ENCODE assay signal across 14 mouse cellular contexts in the genomic region with DNA sequence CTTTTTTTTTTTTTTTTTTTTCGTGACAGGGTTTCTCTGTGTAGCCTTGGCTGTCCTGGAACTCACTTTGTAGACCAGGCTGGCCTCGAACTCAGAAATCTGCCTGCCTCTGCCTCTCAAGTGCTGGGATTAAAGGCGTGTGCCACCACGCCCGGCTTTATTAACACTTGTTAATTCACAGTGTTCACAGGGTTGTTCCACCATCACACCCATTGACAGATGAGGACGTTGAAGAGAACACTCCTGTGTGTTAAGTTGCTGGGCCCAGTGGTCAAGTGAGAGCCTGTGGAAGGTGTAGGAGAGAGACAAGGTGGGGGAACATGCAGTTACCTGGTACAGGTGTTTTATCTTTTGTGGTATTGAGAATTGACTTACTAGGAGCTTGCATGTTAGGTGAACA. TPM values are rescaled to one million over a fixed set of nuclear protein-coding genes. Genes with fewer than 3 reads are reported as not detected.
A peak's percentile ranks its signal among the peaks of the same experiment; 100 is the strongest.
DNase-seq lines count a peak whose midpoint lies in the region; ATAC-seq and TF ChIP-seq lines count a peak whose summit lies in the region.
"Not testable (repeated sequence)": the region's sequence is repeated elsewhere in the genome, so short reads cannot be mapped to it uniquely, and the experiment has no call there.
"Had no signal": no experiment of that assay in that cellular context is flagged by ENCODE, and none has a peak within 500 bp of the region (broad histone marks: within the 10 kb centered on the region; RNA-seq: fewer than 3 reads in every experiment).

No protein-coding gene starts in this region.

- not testable (repeated sequence) for ATAC-seq in heart, embryonic 13.5 days (ENCODE audit: extremely low read depth, insufficient number of reproducible peaks, low FRiP score, low TSS enrichment); heart, postnatal 0 days (ENCODE audit: insufficient read depth, low read depth); liver, postnatal 0 days; neural tube, embryonic 15.5 days (ENCODE audit: low FRiP score)

- not testable (repeated sequence) for TF ChIP-seq EP300 in heart, postnatal 0 days (IDR thresholded peaks at IDR 0.05; ENCODE audit: low read depth); liver, postnatal 0 days (IDR thresholded peaks at IDR 0.05; ENCODE audit: low read depth)

- H3K4me1 ChIP-seq in heart, embryonic 13.5 days: peaks cover 60% of the 10 kb centered on the region
- peaks cover 18% of the 10 kb centered on the region; the same call in 1 of the 2 replicates for H3K4me1 ChIP-seq in heart, postnatal 0 days (ENCODE audit: control insufficient read depth, insufficient read depth)
- peaks cover 35% of the 10 kb centered on the region for H3K4me1 ChIP-seq in liver, postnatal 0 days (ENCODE audit: insufficient read depth)
- not testable (repeated sequence) for H3K4me1 ChIP-seq in neural tube, embryonic 15.5 days

- TF ChIP-seq CTCF in gastrocnemius, adult 2 months (IDR thresholded peaks at IDR 0.05); heart, postnatal 0 days (IDR thresholded peaks at IDR 0.05; ENCODE audit: low read depth); layer of hippocampus, adult 2 months (conservative IDR thresholded peaks at IDR 0.05); liver, postnatal 0 days (IDR thresholded peaks at IDR 0.05; ENCODE audit: low read depth): not testable (repeated sequence)

- H3K27ac ChIP-seq in gastrocnemius, adult 2 months: peak overlapping the region; percentile 94
- H3K27ac ChIP-seq in heart, embryonic 13.5 days (replicated peaks): peak overlapping the region; percentile 89
- H3K27ac ChIP-seq in heart, postnatal 0 days (ENCODE audit: low read depth): peak overlapping the region; percentile 96
- H3K27ac ChIP-seq in layer of hippocampus, adult 2 months: peak overlapping the region; percentile 98; the same call in 1 of the 2 replicates
- peak overlapping the region; percentile 78 for H3K27ac ChIP-seq in liver, postnatal 0 days (ENCODE audit: low read depth)
- peak overlapping the region; percentile 22 for H3K27ac ChIP-seq in macrophage
- peak overlapping the region; percentile 86; the same call in 1 of the 2 replicates for H3K27ac ChIP-seq in neural tube, embryonic 15.5 days (replicated peaks)

- peak; percentile 43 for DNase-seq in cerebellum, adult 11-12 months
- DNase-seq in gastrocnemius, adult 2 months; heart, postnatal 0 days (ENCODE audit: low spot score); layer of hippocampus, adult 2 months (ENCODE audit: low spot score in 2 of 2); liver, postnatal 0 days: not testable (repeated sequence)

- intact Hi-C loops in gastrocnemius, adult 2 months (cut with DNase I): not testable (repeated sequence)

- not testable (repeated sequence) for H3K79me2 ChIP-seq in macrophage (ENCODE audit: inconsistent target)

- not testable (repeated sequence) for H3K9ac ChIP-seq in heart, embryonic 13.5 days; heart, postnatal 0 days (replicated peaks; ENCODE audit: low read depth, low read length); liver, postnatal 0 days (replicated peaks); neural tube, embryonic 15.5 days (replicated peaks)

- not testable (repeated sequence) for H3K4me2 ChIP-seq in heart, embryonic 13.5 days; heart, postnatal 0 days (ENCODE audit: low read depth, low read length); liver, postnatal 0 days (ENCODE audit: low read depth, low read length)
- peak overlapping the region; percentile 77; the same call in 1 of the 2 replicates for H3K4me2 ChIP-seq in neural tube, embryonic 15.5 days

- not testable (repeated sequence) for H3K27me3 ChIP-seq in heart, embryonic 13.5 days (replicated peaks); heart, postnatal 0 days (ENCODE audit: control insufficient read depth, insufficient read depth, low read length); liver, postnatal 0 days (ENCODE audit: insufficient read depth, low read length); neural tube, embryonic 15.5 days (replicated peaks)

- H3K36me3 ChIP-seq in heart, embryonic 13.5 days: peaks cover 54% of the 10 kb centered on the region
- peaks cover 43% of the 10 kb centered on the region for H3K36me3 ChIP-seq in heart, postnatal 0 days (replicated peaks; ENCODE audit: control insufficient read depth, insufficient read depth, low read length)
- H3K36me3 ChIP-seq in liver, postnatal 0 days (replicated peaks; ENCODE audit: insufficient read depth, low read length); macrophage (ENCODE audit: inconsistent target); neural tube, embryonic 15.5 days: not testable (repeated sequence)

- not testable (repeated sequence) for H3K9me3 ChIP-seq in heart, embryonic 13.5 days; heart, postnatal 0 days (replicated peaks; ENCODE audit: control insufficient read depth, low read length); liver, postnatal 0 days (ENCODE audit: low read length); neural tube, embryonic 15.5 days (replicated peaks)

- 66% methylated on average over 6 of the region's 6 CpGs for WGBS in heart, embryonic 13.5 days
- 75% methylated on average over 6 of the region's 6 CpGs for WGBS in heart, postnatal 0 days
- 74% methylated on average over 6 of the region's 6 CpGs for WGBS in liver, postnatal 0 days (ENCODE audit: insufficient replicate concordance)
- 84% methylated on average over 5 of the region's 6 CpGs for WGBS in macrophage (ENCODE audit: missing documents)
- WGBS in neural tube, embryonic 15.5 days: 87% methylated on average over 6 of the region's 6 CpGs

- not testable (repeated sequence) for H3K4me3 ChIP-seq in gastrocnemius, adult 2 months; heart, embryonic 13.5 days; heart, postnatal 0 days (ENCODE audit: low read depth, low read length); layer of hippocampus, adult 2 months; liver, postnatal 0 days (ENCODE audit: low read depth, low read length); macrophage (ENCODE audit: inconsistent target); neural tube, embryonic 15.5 days (replicated peaks)

RNA-seq across cellular contexts. Expression of a gene that starts 11.2 kb away (rescaled TPM):
- 100 to 1,000 TPM in 1 of 2 experiments, 10 to 100 TPM in 1; 70.1 to 116 TPM for total RNA-seq in gastrocnemius, adult 2 months (2021)
- polyA plus RNA-seq in heart, embryonic 13.5 days (2015; fragmentation: Nextera tagmentation; extraction: Ambion mirVana): 44.6 and 47.2 TPM in 2 replicates
- total RNA-seq in heart, postnatal 0 days (2014; rRNA removed; ENCODE audit: low replicate concordance): 140 and 178 TPM in 2 replicates
- polyA plus RNA-seq in heart, postnatal 0 days (2015; fragmentation: Nextera tagmentation; extraction: Ambion mirVana): 38.4 and 45.1 TPM in 2 replicates
- total RNA-seq in layer of hippocampus, adult 2 months (2021): under 1 TPM; 0.10 to 0.23 TPM
- polyA plus RNA-seq in liver, postnatal 0 days (2015; fragmentation: Nextera tagmentation; extraction: Ambion mirVana): 0.13 TPM in 2 replicates
- not detected for total RNA-seq in macrophage (2018; cell fraction: chromatin; rRNA removed)
- total RNA-seq in macrophage (2018; cell fraction: cytosol; rRNA removed): not detected
- total RNA-seq in macrophage (2018; cell fraction: nucleus; rRNA removed): not detected
- polyA plus RNA-seq in macrophage (2018): not detected in 3 replicates
- polyA plus RNA-seq in neural tube, embryonic 15.5 days (2015; fragmentation: Nextera tagmentation; extraction: Ambion mirVana): 0.09 and 0.14 TPM in 2 replicates
- total RNA-seq: hematopoietic stem cell, adult 5-6 weeks had no signal
- polyA plus RNA-seq: activated CD4-positive, CD25-positive, alpha-beta regulatory T cell, adult 4 months; CD4-positive, CD25-positive, alpha-beta regulatory T cell, adult 4 months; erythroblast, embryonic 14.5 days; forebrain, embryonic 15.5 days; hindbrain, embryonic 16.5 days had no signal

RNA-seq across cellular contexts. Expression of a gene that starts 27.7 kb away (rescaled TPM):
- 10 to 100 TPM in 1 of 2 experiments, 1 to 10 TPM in 1; 5.9 to 12.0 TPM for total RNA-seq in gastrocnemius, adult 2 months (2021)
- polyA plus RNA-seq in heart, embryonic 13.5 days (2015; fragmentation: Nextera tagmentation; extraction: Ambion mirVana): 5.7 and 6.8 TPM in 2 replicates
- 23.8 and 96.9 TPM in 2 replicates for total RNA-seq in heart, postnatal 0 days (2014; rRNA removed; ENCODE audit: low replicate concordance)
- polyA plus RNA-seq in heart, postnatal 0 days (2015; fragmentation: Nextera tagmentation; extraction: Ambion mirVana): 4.0 and 4.2 TPM in 2 replicates
- 10 to 100 TPM; 13.7 TPM for total RNA-seq in layer of hippocampus, adult 2 months (2021)
- 2.9 and 3.4 TPM in 2 replicates for polyA plus RNA-seq in liver, postnatal 0 days (2015; fragmentation: Nextera tagmentation; extraction: Ambion mirVana)
- total RNA-seq in macrophage (2018; cell fraction: chromatin; rRNA removed): 100 to 1,000 TPM in 15 of 26 experiments, 10 to 100 TPM in 10, 1 to 10 TPM in 1; 10.0 to 493 (median 150) TPM
- total RNA-seq in macrophage (2018; cell fraction: cytosol; rRNA removed): 100 to 1,000 TPM in 12 of 26 experiments, 10 to 100 TPM in 13, 1 to 10 TPM in 1; 8.5 to 831 (median 91.1) TPM
- total RNA-seq in macrophage (2018; cell fraction: nucleus; rRNA removed): 100 to 1,000 TPM in 18 of 26 experiments, 10 to 100 TPM in 8; 12.4 to 779 (median 246) TPM
- 5.0 to 8.4 TPM (median 8.0 TPM) in 3 replicates for polyA plus RNA-seq in macrophage (2018)
- polyA plus RNA-seq in neural tube, embryonic 15.5 days (2015; fragmentation: Nextera tagmentation; extraction: Ambion mirVana): 1.4 and 3.4 TPM in 2 replicates

RNA-seq across cellular contexts. Expression of a gene that starts 57.5 kb away (rescaled TPM):
- under 1 TPM; 0.15 to 0.20 TPM for total RNA-seq in gastrocnemius, adult 2 months (2021)
- 7.2 and 9.3 TPM in 2 replicates for polyA plus RNA-seq in heart, embryonic 13.5 days (2015; fragmentation: Nextera tagmentation; extraction: Ambion mirVana)
- 1.5 and 5.2 TPM in 2 replicates for total RNA-seq in heart, postnatal 0 days (2014; rRNA removed; ENCODE audit: low replicate concordance)
- polyA plus RNA-seq in heart, postnatal 0 days (2015; fragmentation: Nextera tagmentation; extraction: Ambion mirVana): 4.1 and 4.7 TPM in 2 replicates
- 10 to 100 TPM; 30.8 to 31.7 TPM for total RNA-seq in layer of hippocampus, adult 2 months (2021)
- polyA plus RNA-seq in liver, postnatal 0 days (2015; fragmentation: Nextera tagmentation; extraction: Ambion mirVana): 1.8 and 2.2 TPM in 2 replicates
- 1 to 10 TPM in 1 of 26 experiments, under 1 TPM in 7, not detected in 18; 0.17 to 5.4 (median 0.26) TPM for total RNA-seq in macrophage (2018; cell fraction: chromatin; rRNA removed)
- under 1 TPM; 0.17 to 0.76 (median 0.39) TPM for total RNA-seq in macrophage (2018; cell fraction: cytosol; rRNA removed)
- total RNA-seq in macrophage (2018; cell fraction: nucleus; rRNA removed): 1 to 10 TPM in 4 of 26 experiments, under 1 TPM in 21, not detected in 1; 0.30 to 2.9 (median 0.58) TPM
- polyA plus RNA-seq in macrophage (2018): 0.66 to 3.0 TPM (median 0.75 TPM) in 3 replicates
- polyA plus RNA-seq in neural tube, embryonic 15.5 days (2015; fragmentation: Nextera tagmentation; extraction: Ambion mirVana): 10.5 and 11.3 TPM in 2 replicates

Comparison
In these comparisons a context has a peak if more than half of its experiments do, and no peak if none do; other contexts are left out.
1. H3K27ac ChIP-seq: peak in every context shown above with its lines; median percentile 98 in layer of hippocampus, adult 2 months; 96 in heart, postnatal 0 days; 94 in gastrocnemius, adult 2 months; 89 in heart, embryonic 13.5 days; 86 in neural tube, embryonic 15.5 days; 78 in liver, postnatal 0 days; 22 in macrophage.
2. RNA of a gene that starts 11.2 kb away (polyA plus RNA-seq): 44.6 to 47.2 TPM in heart, embryonic 13.5 days and 38.4 to 45.1 TPM in heart, postnatal 0 days; 0.09 to 0.14 TPM in neural tube, embryonic 15.5 days, 0.13 TPM in liver, postnatal 0 days and not detected in macrophage; every median in the first group is over 10 times any median in the second.